Mouse (Mus musculus) liver, postnatal 0 days (tissue): Measurements from ENCODE around the gene Zfp575.

Experiments used
- CTCF ChIP-seq: sonication (generic); IDR thresholded peaks from 2 replicates; pipeline ENCODE4 v1.5.1; 2016; ENCODE audit warnings: antibody characterized with exemption, low read depth
- EP300 ChIP-seq: IDR thresholded peaks from 2 replicates; pipeline ENCODE4 v1.6.1; 2016; ENCODE audit warnings: antibody characterized with exemption, low read depth, mild to moderate bottlenecking

DNA sequence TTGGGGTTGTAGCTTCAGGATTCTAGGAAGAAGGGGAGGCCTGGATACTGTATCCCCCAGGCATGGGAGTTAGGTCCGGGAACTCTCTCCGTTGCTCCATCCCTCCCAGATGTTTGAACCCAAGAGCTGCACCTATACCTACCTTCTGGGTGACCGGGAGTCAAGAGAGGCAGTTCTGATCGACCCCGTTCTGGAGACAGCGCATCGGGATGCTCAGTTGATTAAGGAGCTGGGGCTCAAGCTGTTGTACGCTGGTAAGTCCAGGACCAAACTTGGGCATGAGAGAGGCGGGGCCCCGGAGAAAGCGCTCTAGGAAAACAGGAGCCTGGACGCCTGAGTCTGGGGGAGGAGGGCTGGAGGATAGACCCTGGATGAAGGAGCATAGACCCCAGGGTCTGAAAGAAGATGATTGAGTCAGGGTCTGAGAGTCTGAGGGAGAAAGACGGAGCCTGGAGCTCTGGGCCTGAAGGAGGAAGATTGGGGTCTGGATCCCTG, 6.9 kb upstream of the Zfp575 start:
- TF ChIP-seq CTCF (no peak), EP300 (no peak)
